Mouse (Mus musculus): ENCODE measurements at regions not wholly inside any gene's neighbourhood (a gene's known extent, or its start where the extent isn't known, plus 50 kb on each side); places are given as distances from the start of the nearest gene placed in this dataset.

- no peak overlapping the region for H3K4me2 ChIP-seq (ENCODE audit: insufficient read depth, low read depth, poor library complexity, severe bottlenecking)
- no peaks in the 10 kb centered on the region; a peak in 1 of 4 replicates for H3K4me1 ChIP-seq (ENCODE audit: control insufficient read depth in 1 of 2, insufficient read depth in 2 of 2)
- no peak for DNase-seq (ENCODE audit: extremely low read depth)
- peaks cover 40% of the 10 kb centered on the region for H3K9me3 ChIP-seq (replicated peaks; ENCODE audit: low read length)
- H3K36me3 ChIP-seq (replicated peaks in 1 of 2; ENCODE audit: control insufficient read depth in 1 of 2, insufficient read depth in 1 of 2, low read length in 1 of 2): no peaks in the 10 kb centered on the region
- H3K27me3 ChIP-seq (replicated peaks): peaks cover 1% of the 10 kb centered on the region
- no peak overlapping the region for H3K27ac ChIP-seq (ENCODE audit: insufficient read depth, low read depth)
- H3K79me2 ChIP-seq (replicated peaks; ENCODE audit: control insufficient read depth, extremely low read depth, insufficient read depth, poor library complexity, severe bottlenecking): no peaks in the 10 kb centered on the region
- dilution Hi-C loops (cut with MboI; ENCODE audit: extremely low pct_ligation_motif_present, extremely low pct_unique_long_range_greater_than_20kb, low sequenced_read_pairs) (no loop called here), in situ Hi-C loops (cut with MboI; ENCODE audit: low pct_ligation_motif_present, low pct_unique_long_range_greater_than_20kb, low sequenced_read_pairs) (no loop called here)
- no peak for TF ChIP-seq SIN3A (IDR thresholded peaks at IDR 0.05; ENCODE audit: low read length)
- TF ChIP-seq HCFC1 (IDR thresholded peaks at IDR 0.05; ENCODE audit: low read depth, low read length): no peak
- TF ChIP-seq USF2 (conservative IDR thresholded peaks at IDR 0.05; ENCODE audit: low read depth, low read length): no peak
- no peak for TF ChIP-seq NELFE (IDR thresholded peaks at IDR 0.05; ENCODE audit: low read depth, low read length)
- H3K9ac ChIP-seq (ENCODE audit: insufficient read depth, low read depth): no peak overlapping the region
- H3K4me3 ChIP-seq (replicated peaks in 1 of 3; ENCODE audit: low read depth in 2 of 3, low read length in 2 of 3, poor library complexity in 1 of 3): no peak overlapping the region
Measured at GRCm38 (mm10) chr4:142302041-142302723, 63.0 kb upstream of the Kazn start.

DNA sequence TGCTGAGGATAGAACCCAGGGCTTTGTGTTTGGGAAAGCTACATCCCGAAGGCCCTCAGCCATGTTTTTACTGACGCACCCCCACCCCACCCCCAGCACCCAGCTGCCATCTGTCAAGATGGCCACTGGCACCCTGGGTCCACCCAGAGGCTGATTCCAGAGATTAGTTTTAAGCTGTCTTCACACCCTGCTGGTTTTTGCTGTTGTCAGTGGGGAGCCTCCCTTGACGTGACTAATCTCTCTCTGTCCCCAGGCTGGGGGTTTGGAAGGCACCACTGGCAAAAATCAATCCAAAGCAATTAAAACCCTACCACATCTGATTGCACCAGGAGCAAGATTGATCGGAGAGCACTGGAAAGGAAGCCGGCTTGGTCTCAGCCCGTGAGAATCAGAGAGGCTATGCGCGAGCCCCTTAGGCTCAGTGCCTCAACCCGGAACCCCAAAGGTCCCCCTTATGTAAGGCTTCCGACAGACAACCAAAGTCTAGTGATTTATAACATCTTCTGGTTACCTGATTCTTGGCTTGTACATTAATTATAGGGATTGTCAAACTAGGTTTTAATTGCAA is 59.7 kb upstream of the Kazn start:
- no peak for TF ChIP-seq MAZ (IDR thresholded peaks at IDR 0.05; ENCODE audit: low read depth, low read length)
- no peak for TF ChIP-seq CHD1 (IDR thresholded peaks at IDR 0.05; ENCODE audit: low read depth, low read length)
- no peak for TF ChIP-seq ELF1 (IDR thresholded peaks at IDR 0.05; ENCODE audit: low read depth, low read length)
- no peak for TF ChIP-seq PAX5 (IDR thresholded peaks at IDR 0.05; ENCODE audit: low read length)
- no peak for TF ChIP-seq BHLHE40 (IDR thresholded peaks at IDR 0.05; ENCODE audit: low read depth, low read length)
- no peak for TF ChIP-seq MAX (IDR thresholded peaks at IDR 0.05; ENCODE audit: low read length)
- no peak for TF ChIP-seq MEF2A (IDR thresholded peaks at IDR 0.05; ENCODE audit: borderline replicate concordance, low read depth, low read length)
- no peak for TF ChIP-seq CTCF (conservative IDR thresholded peaks at IDR 0.05 in 1 of 2, IDR thresholded peaks at IDR 0.05 in 1 of 2; ENCODE audit: low read depth in 2 of 2, low read length in 2 of 2)
- no peak for TF ChIP-seq E2F4 (IDR thresholded peaks at IDR 0.05; ENCODE audit: insufficient replicate concordance, low read depth, low read length)
- TF ChIP-seq KAT2A (IDR thresholded peaks at IDR 0.05; ENCODE audit: insufficient replicate concordance, low read length): no peak
- TF ChIP-seq USF1 (IDR thresholded peaks at IDR 0.05; ENCODE audit: low read depth, low read length): no peak
- TF ChIP-seq MAFK (IDR thresholded peaks at IDR 0.05; ENCODE audit: insufficient replicate concordance, low read length): no peak
- TF ChIP-seq EP300 (IDR thresholded peaks at IDR 0.05; ENCODE audit: low read length): no peak
- Histone ChIP-seq H3K36me3 (replicated peaks in 1 of 2; ENCODE audit: control insufficient read depth in 1 of 2, insufficient read depth in 1 of 2, low read length in 1 of 2) (no peaks in the 10 kb centered on the region), H3K79me2 (replicated peaks; ENCODE audit: control insufficient read depth, extremely low read depth, insufficient read depth, poor library complexity, severe bottlenecking) (no peaks in the 10 kb centered on the region), H3K4me1 (ENCODE audit: control insufficient read depth in 1 of 2, insufficient read depth in 2 of 2) (no peaks in the 10 kb centered on the region; a peak in 1 of 4 replicates), H3K27ac (ENCODE audit: insufficient read depth, low read depth) (no peak overlapping the region), H3K9me3 (replicated peaks; ENCODE audit: low read length) (peaks cover 26% of the 10 kb centered on the region), H3K9ac (ENCODE audit: insufficient read depth, low read depth) (no peak overlapping the region), H3K27me3 (replicated peaks) (peaks cover 6% of the 10 kb centered on the region), H3K4me2 (ENCODE audit: insufficient read depth, low read depth, poor library complexity, severe bottlenecking) (no peak overlapping the region), H3K4me3 (replicated peaks in 1 of 3; ENCODE audit: low read depth in 2 of 3, low read length in 2 of 3, poor library complexity in 1 of 3) (no peak overlapping the region)
- no peak for DNase-seq (ENCODE audit: extremely low read depth)
- dilution Hi-C loops (cut with MboI; ENCODE audit: extremely low pct_ligation_motif_present, extremely low pct_unique_long_range_greater_than_20kb, low sequenced_read_pairs): no loop called here
- in situ Hi-C loops (cut with MboI; ENCODE audit: low pct_ligation_motif_present, low pct_unique_long_range_greater_than_20kb, low sequenced_read_pairs): no loop called here

Data from CH12.LX (cell line).